Mouse (Mus musculus): ENCODE measurements around the gene Col1a2.

Gene Col1a2

GRCm38 (mm10) chr6:4587946-4588345, 83.3 kb downstream of the Col1a2 start:
- DNase-seq (ENCODE audit: low spot score in 2 of 2), result no peak

GRCm38 (mm10) chr6:4588722-4589121, 84.1 kb downstream of the Col1a2 start:
- no peak for DNase-seq (ENCODE audit: low spot score in 2 of 2)

GRCm38 (mm10) chr6:4590089-4590488, 85.5 kb downstream of the Col1a2 start:
- DNase-seq (ENCODE audit: low spot score in 2 of 2), result no peak
